Mouse (Mus musculus) testis, adult 2 months (tissue): ENCODE results near the gene Gstp2. TPM values are rescaled to one million over a fixed set of nuclear protein-coding genes. Genes with fewer than 3 reads are reported as not detected.

Experiments
- H3K27ac ChIP-seq: fragments of 200-500 bp; 2 replicates; pipeline ENCODE4 v1.5.1; 2012; ENCODE audit warnings: low read depth, low read length; ENCODE audit not compliant: control insufficient read depth, insufficient read depth
- H3K27me3 ChIP-seq: fragments of 200-500 bp; 2 replicates; pipeline ENCODE4 v1.6.1; 2012; ENCODE audit warnings: mild to moderate bottlenecking, low read length, moderate library complexity; ENCODE audit not compliant: control insufficient read depth, insufficient read depth
- H3K36me3 ChIP-seq: fragments of 200-500 bp; 2 replicates; pipeline ENCODE4 v1.6.1; 2012; ENCODE audit warnings: mild to moderate bottlenecking, low read length; ENCODE audit not compliant: control insufficient read depth, insufficient read depth
- H3K4me1 ChIP-seq: fragments of 200-500 bp; 2 replicates; pipeline ENCODE4 v1.6.1; 2012; ENCODE audit warnings: low read length; ENCODE audit not compliant: control insufficient read depth, insufficient read depth
- H3K4me3 ChIP-seq: fragments of 200-500 bp; 2 replicates; pipeline ENCODE4 v1.5.1; 2012; ENCODE audit warnings: low read depth, mild to moderate bottlenecking, low read length, moderate library complexity, mixed read lengths; ENCODE audit not compliant: control insufficient read depth
- CTCF ChIP-seq: fragments of 200-500 bp; IDR thresholded peaks from 2 replicates; pipeline ENCODE4 v1.5.1; 2012; ENCODE audit warnings: low read depth, mild to moderate bottlenecking, inconsistent platforms, low read length, moderate library complexity; ENCODE audit not compliant: control insufficient read depth, insufficient read depth, insufficient replicate concordance
- POLR2A ChIP-seq: fragments of 200-500 bp; IDR thresholded peaks from 2 replicates; pipeline ENCODE4 v1.6.1; 2012; ENCODE audit warnings: low read depth, mild to moderate bottlenecking, inconsistent platforms, low read length, moderate library complexity; ENCODE audit not compliant: control insufficient read depth
- polyA plus RNA-seq: library from polyadenylated mRNA; depleted of rRNA; stranded (reverse); fragments of >200 nt; gene quantifications from 2 replicates; pipeline ENCODE4 v1.2.3, GENCODE M21; 2012

Gstp2 gene
- polyA plus RNA-seq, 1 experiment, result 1.5 TPM

- Histone ChIP-seq H3K36me3 (no peaks in the 10 kb centered on the region), H3K27me3 (no peaks in the 10 kb centered on the region), H3K27ac (no peak overlapping the region), H3K4me1 (peaks cover 19% of the 10 kb centered on the region), H3K4me3 (no peak overlapping the region)
- TF ChIP-seq CTCF, result no peak
- TF ChIP-seq POLR2A, result no peak
Observed at GRCm38 (mm10) chr19:3999121-3999730, 46.6 kb downstream of the Gstp2 start.

GRCm38 (mm10) chr19:3998335-3998734 is 47.5 kb downstream of the Gstp2 start:
- Histone ChIP-seq H3K27ac (no peak overlapping the region), H3K4me3 (no peak overlapping the region), H3K36me3 (no peaks in the 10 kb centered on the region), H3K27me3 (no peaks in the 10 kb centered on the region), H3K4me1 (peaks cover 19% of the 10 kb centered on the region)
- TF ChIP-seq CTCF (no peak), POLR2A (no peak)

- H3K4me3 ChIP-seq, result no peak overlapping the region
- no peaks in the 10 kb centered on the region for H3K36me3 ChIP-seq
- H3K27ac ChIP-seq, result no peak overlapping the region
- peaks cover 19% of the 10 kb centered on the region for H3K4me1 ChIP-seq
- no peaks in the 10 kb centered on the region for H3K27me3 ChIP-seq
- TF ChIP-seq CTCF, result no peak
- no peak for TF ChIP-seq POLR2A
Observed at GRCm38 (mm10) chr19:3997231-3997630, 48.6 kb downstream of the Gstp2 start.

GRCm38 (mm10) chr19:3996747-3997146 is 49.1 kb downstream of the Gstp2 start:
- no peak overlapping the region for H3K27ac ChIP-seq
- H3K36me3 ChIP-seq, result no peaks in the 10 kb centered on the region
- H3K27me3 ChIP-seq, result no peaks in the 10 kb centered on the region
- TF ChIP-seq POLR2A (no peak), CTCF (no peak)
- H3K4me1 ChIP-seq, result peaks cover 19% of the 10 kb centered on the region
- no peak overlapping the region for H3K4me3 ChIP-seq

GRCm38 (mm10) chr19:3996106-3996505 is 49.7 kb downstream of the Gstp2 start:
- TF ChIP-seq POLR2A (no peak), CTCF (no peak)
- no peak overlapping the region for H3K4me3 ChIP-seq

GRCm38 (mm10) chr19:3995505-3995904 is 50.3 kb downstream of the Gstp2 start:
- no peak overlapping the region for H3K27ac ChIP-seq
- no peak overlapping the region for H3K4me3 ChIP-seq
- H3K36me3 ChIP-seq, result no peaks in the 10 kb centered on the region
- H3K27me3 ChIP-seq, result no peaks in the 10 kb centered on the region
- TF ChIP-seq POLR2A (no peak), CTCF (no peak)
- peaks cover 15% of the 10 kb centered on the region for H3K4me1 ChIP-seq

More at GRCm38 (mm10) chr19:3996106-3996505, 49.7 kb downstream of the Gstp2 start:
- H3K27me3 ChIP-seq, result no peaks in the 10 kb centered on the region
- no peaks in the 10 kb centered on the region for H3K36me3 ChIP-seq
- H3K27ac ChIP-seq, result no peak overlapping the region
- H3K4me1 ChIP-seq, result peaks cover 18% of the 10 kb centered on the region

GRCm38 (mm10) chr19:3994932-3995331 is 50.9 kb downstream of the Gstp2 start:
- Histone ChIP-seq H3K36me3 (no peaks in the 10 kb centered on the region), H3K4me1 (peaks cover 10% of the 10 kb centered on the region), H3K27me3 (no peaks in the 10 kb centered on the region), H3K4me3 (no peak overlapping the region), H3K27ac (no peak overlapping the region)
- TF ChIP-seq CTCF (no peak), POLR2A (no peak)
